Mouse (Mus musculus): ENCODE measurements around the gene Shq1.

Gene Shq1

DNA sequence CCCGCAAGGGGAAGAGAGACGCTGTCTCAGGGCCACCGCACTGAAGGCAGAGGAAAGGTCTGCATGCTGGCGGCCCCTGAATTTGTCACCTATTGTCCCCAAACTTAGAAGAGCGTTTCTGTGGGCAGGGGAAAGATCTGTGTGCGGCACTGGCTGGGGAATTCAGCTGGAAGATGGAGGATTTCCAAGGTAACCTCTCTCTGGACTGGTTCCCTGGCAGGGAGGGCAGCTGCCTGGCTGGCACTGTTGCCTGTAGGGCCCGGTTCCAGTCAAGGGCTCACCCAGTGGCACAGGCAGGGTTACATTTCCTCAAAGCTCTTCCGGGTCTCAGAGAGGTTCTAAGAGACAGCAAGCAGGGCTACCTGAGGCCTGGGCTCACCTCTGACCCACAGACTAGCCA is 138.6 kb downstream of the Shq1 start:
- no peak for DNase-seq (ENCODE audit: low read depth, low spot score)

DNA sequence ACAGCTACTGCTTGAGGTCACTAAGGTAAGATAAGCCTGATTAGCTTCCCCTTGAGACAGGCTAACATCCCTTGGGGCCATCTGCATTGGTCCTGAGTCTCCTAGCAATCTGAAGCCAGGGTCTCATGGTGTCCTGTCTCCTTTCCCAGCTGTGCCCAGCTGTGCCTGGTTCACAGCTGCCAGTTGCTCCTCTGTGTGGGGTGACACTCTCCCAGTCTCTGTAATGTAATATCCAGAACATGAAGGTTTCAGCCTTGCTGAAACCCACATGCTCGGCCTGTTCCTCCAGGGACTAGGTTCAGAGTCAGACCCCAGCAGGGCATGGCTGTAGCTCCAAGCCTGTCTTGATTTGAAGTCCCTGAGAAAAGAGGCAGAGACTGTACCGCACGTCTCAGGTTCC is 141.3 kb downstream of the Shq1 start:
- no peak for DNase-seq (ENCODE audit: low read depth, low spot score)

DNA sequence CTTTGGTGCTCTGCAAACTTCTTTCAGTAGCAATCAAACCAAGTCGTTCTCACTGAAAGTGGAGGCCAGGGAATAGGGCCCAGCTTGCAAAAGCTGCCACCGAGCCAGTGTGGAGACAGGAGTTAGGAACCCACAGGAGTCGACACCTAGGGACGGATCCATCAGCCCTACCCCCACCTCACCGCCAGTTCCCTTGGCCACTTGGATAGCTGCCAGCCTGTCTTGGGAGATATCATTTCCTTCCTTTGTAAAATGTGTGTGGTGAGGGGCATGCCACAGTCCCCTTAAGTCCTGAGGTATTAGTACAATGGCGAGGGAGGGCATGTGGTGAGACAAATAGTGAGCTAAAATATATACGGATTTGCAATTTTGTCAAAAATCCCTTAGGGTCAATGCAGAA is 142.4 kb downstream of the Shq1 start:
- no peak for DNase-seq (ENCODE audit: low read depth, low spot score)

DNA sequence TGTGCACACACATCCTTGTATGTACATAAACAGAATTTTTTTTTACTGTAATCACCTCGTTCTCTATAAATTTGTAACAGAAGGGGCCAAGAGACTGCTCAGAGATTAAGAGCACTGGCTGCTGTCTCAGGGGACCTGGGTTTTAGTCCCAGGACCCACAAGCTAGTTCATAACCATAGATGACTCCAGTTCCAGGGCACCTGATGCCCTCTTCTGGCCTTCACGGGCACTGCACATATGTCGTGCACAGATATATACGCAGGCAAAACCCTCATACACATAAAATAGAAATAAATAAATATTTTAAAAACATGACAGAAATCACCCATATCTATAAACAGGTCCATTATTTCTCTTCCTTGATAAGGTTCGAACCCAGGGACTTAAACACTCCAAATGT is 143.0 kb downstream of the Shq1 start:
- DNase-seq (ENCODE audit: low read depth, low spot score): peak; percentile 73

DNA sequence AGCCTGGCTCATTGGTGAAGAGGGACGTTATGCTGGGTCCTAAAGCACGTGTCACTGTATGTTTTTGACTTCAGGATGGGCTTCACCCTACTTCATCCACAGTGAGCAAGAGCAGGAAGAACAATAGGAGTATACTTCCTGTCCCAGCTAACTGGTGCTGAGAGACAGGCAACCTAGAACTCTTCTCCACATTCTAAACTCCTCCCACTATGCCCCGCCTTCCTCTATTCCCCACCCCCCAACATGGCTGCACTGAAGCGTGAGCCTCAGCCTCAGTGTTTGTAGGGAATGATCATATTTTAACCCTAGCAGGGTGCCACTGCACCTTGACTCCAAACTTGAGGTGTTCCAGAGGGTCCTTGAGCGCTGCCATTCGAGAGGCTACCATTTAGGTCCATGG is 143.8 kb downstream of the Shq1 start:
- DNase-seq (ENCODE audit: low read depth, low spot score): peak; percentile 88

DNA sequence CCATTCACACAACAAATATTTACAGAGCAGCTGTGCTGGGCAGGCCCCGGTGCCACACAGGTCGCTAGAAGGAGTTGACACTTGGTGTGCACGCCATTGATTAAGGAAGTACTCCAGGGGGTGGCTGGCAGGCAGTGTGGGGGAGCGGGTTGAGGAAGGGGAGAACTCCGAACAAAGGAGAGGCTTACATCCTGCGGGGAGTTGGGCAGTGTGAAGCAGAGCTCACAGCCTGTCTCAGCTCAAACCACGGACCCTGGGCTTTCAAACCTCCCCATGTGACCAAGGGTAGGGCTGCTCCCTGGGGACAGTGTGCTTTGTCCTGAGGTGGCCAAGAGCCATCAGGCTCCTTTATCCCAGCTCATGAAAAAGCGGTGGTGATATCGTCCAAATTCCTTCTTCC is 144.9 kb downstream of the Shq1 start:
- DNase-seq (ENCODE audit: low read depth, low spot score): peak; percentile 41

GRCm38 (mm10) chr6:100525496-100525895 is 145.5 kb downstream of the Shq1 start:
- DNase-seq (ENCODE audit: low read depth, low spot score): no peak

DNA sequence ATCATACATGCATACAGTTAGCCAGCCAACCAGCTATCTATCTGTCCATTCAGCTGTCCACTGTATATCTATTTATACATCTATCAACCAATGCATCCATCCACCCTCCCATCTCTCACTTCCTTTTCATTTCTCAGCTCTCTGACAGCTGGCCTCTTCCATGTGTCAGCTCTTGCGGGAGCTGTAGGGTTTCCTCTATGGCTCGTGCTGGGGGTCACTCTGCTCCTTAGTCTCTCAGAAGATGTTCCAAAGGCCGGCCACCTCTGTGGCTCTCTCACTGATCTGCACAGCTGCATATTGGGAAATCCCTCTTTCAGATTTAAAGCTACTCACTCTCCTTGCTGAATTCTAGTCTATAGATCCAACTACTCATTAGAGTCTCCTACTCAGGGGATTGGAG is 148.5 kb downstream of the Shq1 start:
- no peak for DNase-seq (ENCODE audit: low read depth, low spot score)

DNA sequence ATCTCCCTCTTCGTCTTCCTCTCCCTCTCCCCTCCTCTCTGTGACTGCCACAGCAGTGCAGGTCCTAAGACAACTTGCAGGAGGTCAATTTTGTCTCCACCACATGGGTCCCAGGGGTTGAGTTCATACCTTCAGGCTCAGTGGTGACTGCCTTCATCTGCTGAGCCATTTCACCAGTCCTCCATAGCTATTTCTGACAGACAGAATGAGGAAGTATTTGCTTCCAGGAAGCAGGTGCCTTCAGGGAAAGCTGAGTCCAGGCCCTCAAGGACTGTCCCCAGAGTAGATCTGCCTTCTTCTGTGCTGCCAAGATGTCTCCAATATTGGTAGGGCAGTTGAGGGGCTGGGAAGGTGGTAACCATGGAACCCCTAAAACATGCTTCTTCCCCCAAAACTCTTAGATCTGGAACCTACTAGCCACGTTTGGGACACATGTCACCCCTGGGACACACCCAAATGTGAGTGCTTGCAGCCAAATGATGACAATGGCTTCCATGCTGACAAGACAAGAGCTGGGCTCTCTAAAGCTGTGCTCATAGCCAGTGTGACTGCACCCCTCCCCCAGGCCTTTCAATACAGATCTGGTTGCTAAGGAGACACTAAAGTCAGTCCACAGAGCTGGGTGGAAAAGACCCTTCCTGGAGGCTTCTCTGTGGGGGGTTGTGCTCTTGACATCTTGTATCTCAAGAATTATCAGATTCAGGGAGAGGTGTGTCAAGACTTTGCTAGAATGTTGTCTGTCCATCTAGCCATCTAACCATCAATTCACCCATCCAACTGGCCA is 149.2 kb downstream of the Shq1 start:
- peak; percentile 57 for DNase-seq (ENCODE audit: low read depth, low spot score)

- no peak for DNase-seq (ENCODE audit: low read depth, low spot score)
These were observed 150.3 kb downstream of the Shq1 start for GRCm38 (mm10) chr6:100520558-100521099.

DNA sequence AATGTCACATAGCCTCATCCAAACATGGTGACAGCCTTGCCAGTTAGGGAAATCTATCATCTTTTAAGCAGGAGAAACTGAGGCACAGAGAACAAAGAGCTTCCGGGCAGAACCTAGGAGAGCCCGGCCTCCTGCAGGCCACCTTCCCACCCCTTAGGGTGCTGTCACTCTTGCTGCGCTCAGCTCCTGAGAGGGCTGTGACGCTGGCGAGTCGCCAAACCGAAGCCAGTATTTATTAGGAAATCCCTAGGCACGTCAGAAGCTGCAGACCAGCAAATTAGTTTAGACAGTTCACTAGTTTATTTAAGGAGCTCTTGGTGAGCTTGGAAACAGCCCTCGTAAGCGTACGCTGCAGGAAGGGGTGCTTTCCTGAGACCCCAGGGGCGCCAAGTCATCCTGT is 151.1 kb downstream of the Shq1 start:
- no peak for DNase-seq (ENCODE audit: low read depth, low spot score)

Data from R1 (cell line).